8 mouse cellular contexts compared by ENCODE assay signal in the genomic region with DNA sequence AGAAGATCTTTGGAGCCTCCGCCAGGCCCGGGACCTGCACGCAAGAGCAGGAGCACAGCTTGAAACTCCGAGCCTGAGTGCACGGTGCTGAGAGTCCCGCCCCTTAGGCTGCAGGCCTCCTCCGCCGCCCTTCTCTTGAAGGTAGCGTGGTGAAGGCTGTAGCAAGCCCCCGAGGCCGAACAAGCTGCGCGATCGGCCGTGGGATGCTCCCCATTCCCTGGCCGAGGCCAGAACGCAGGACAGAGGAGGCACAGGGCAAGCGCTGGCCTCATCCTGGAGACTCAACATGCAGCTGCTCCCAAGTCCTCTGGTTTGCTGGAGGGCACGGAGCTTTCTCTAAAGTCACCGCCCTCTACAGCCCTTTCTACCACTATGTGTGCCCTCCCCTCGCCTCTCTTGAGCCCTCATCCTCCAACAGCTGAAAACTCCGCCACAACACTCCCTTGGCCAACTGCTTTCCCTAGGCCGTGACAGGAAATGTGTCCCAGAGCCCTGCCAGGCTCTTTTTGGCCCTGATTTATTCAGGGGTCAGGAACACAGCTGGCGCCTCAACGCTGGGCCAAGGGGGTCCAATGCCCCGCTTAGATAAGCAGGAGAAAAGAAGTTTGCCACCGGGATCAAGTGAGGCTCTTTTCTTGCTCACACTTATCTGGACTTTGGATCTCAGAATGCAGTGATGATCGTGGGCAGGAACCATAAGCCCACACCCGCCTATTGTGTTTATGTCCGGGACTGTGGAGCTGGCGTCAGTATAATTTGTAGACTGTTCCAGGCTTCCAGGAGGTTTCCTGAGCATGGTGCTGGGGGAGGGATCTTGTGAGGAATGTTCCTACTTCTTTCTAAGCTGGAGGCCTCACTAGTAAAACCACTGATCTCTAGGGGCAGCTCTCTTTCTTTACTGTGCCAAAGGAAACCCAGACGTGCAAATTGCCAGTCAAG. TPM values are rescaled to one million over a fixed set of nuclear protein-coding genes. Genes with fewer than 3 reads are reported as not detected.
DNase-seq lines count a peak whose midpoint lies in the region; ATAC-seq and TF ChIP-seq lines count a peak whose summit lies in the region.

A gene (minus strand): TSS at position 728 of the 939 bp plus-strand sequence.

- peak within 1 kb of the TSS; percentile 58 for H3K9ac ChIP-seq in heart, postnatal 0 days (replicated peaks; ENCODE audit: low read depth, low read length)

- peak; percentile 43 for TF ChIP-seq EP300 in heart, postnatal 0 days (IDR thresholded peaks at IDR 0.05; ENCODE audit: low read depth)

- no peak for TF ChIP-seq CTCF in heart, postnatal 0 days (IDR thresholded peaks at IDR 0.05; ENCODE audit: low read depth)

- 9% methylated on average over 32 of the region's 32 CpGs for WGBS in forebrain, embryonic 10.5 days
- 9% methylated on average over 32 of the region's 32 CpGs for WGBS in heart, postnatal 0 days

- H3K27ac ChIP-seq in forebrain, embryonic 10.5 days = peak within 1 kb of the TSS; percentile 75
- H3K27ac ChIP-seq in heart, postnatal 0 days (ENCODE audit: low read depth) = peak within 1 kb of the TSS; percentile 94

- no peaks in the 10 kb centered on the region for H3K9me3 ChIP-seq in forebrain, embryonic 10.5 days
- no peaks in the 10 kb centered on the region for H3K9me3 ChIP-seq in heart, postnatal 0 days (replicated peaks; ENCODE audit: control insufficient read depth, low read length)

- peaks cover 28% of the 10 kb centered on the region for H3K27me3 ChIP-seq in forebrain, embryonic 10.5 days (ENCODE audit: poor library complexity, severe bottlenecking)
- no peaks in the 10 kb centered on the region for H3K27me3 ChIP-seq in heart, postnatal 0 days (ENCODE audit: control insufficient read depth, insufficient read depth, low read length)

- no peaks in the 10 kb centered on the region for H3K36me3 ChIP-seq in forebrain, embryonic 10.5 days (replicated peaks)
- no peaks in the 10 kb centered on the region for H3K36me3 ChIP-seq in heart, postnatal 0 days (replicated peaks; ENCODE audit: control insufficient read depth, insufficient read depth, low read length)

- H3K4me3 ChIP-seq in forebrain, embryonic 10.5 days = peak within 1 kb of the TSS; percentile 48
- H3K4me3 ChIP-seq in heart, postnatal 0 days (ENCODE audit: low read depth, low read length) = peak within 1 kb of the TSS; percentile 57

- peak; percentile 88 for ATAC-seq in heart, postnatal 0 days (ENCODE audit: insufficient read depth, low read depth)

- DNase-seq in 3134 (ENCODE audit: extremely low read depth, insufficient read length, low spot score) (peak; percentile 2), ZHBTc4 (ENCODE audit: low read depth, low spot score) (peak; percentile 80)
- DNase-seq in forebrain, embryonic 10.5 days (ENCODE audit: extremely low spot score, low spot score) = peak; percentile 53
- peak; percentile 77 for DNase-seq in heart, postnatal 0 days (ENCODE audit: low spot score)
- peak; percentile 67 for DNase-seq in kidney, postnatal 10 days
- DNase-seq in lung, postnatal 25 days (ENCODE audit: low spot score) = peak; percentile 88
- peak; percentile 6 to 7 for DNase-seq in spleen, postnatal 36 days (ENCODE audit: low spot score in 2 of 2)
- no peak for DNase-seq in frontal cortex, adult 2 months (ENCODE audit: extremely low spot score in 1 of 2, low spot score in 1 of 2)

- H3K4me2 ChIP-seq in heart, postnatal 0 days (ENCODE audit: low read depth, low read length) = peak within 1 kb of the TSS; percentile 85

- H3K4me1 ChIP-seq in forebrain, embryonic 10.5 days = peaks cover 17% of the 10 kb centered on the region
- no peaks in the 10 kb centered on the region for H3K4me1 ChIP-seq in heart, postnatal 0 days (ENCODE audit: control insufficient read depth, insufficient read depth)

RNA-seq across cellular contexts. Expression of the gene that starts here (rescaled TPM):
- polyA plus RNA-seq in forebrain, embryonic 10.5 days (2016; fragmentation: Nextera tagmentation; extraction: Ambion mirVana) = 5.4 and 5.5 TPM in 2 replicates
- 30.8 and 34.3 TPM in 2 replicates for total RNA-seq in heart, postnatal 0 days (2014; rRNA removed; ENCODE audit: low replicate concordance)
- polyA plus RNA-seq in heart, postnatal 0 days (2015; fragmentation: Nextera tagmentation; extraction: Ambion mirVana) = 16.0 and 16.1 TPM in 2 replicates
- 1.7 and 3.0 TPM in 2 replicates for polyA plus RNA-seq in frontal cortex, adult 2 months (2012; rRNA removed)

Comparison
In these comparisons a context has a peak if more than half of its experiments do, and no peak if none do; other contexts are left out.
1. DNase-seq: peak in 3134 (single experiment), ZHBTc4 (single experiment), forebrain, embryonic 10.5 days (single experiment), heart, postnatal 0 days (single experiment), kidney, postnatal 10 days (single experiment), lung, postnatal 25 days (single experiment) and spleen, postnatal 36 days (2 of 2); none in frontal cortex, adult 2 months (0 of 2).